Mouse (Mus musculus) MEL (cell line): ENCODE data around the gene Actr8. TPM values are rescaled to one million over a fixed set of nuclear protein-coding genes. Genes with fewer than 3 reads are reported as not detected.

ENCODE experiments used
- DNase-seq: peaks from one replicate; pipeline ENCODE4 v3.0.0; 2011; ENCODE audit warnings: low read depth, low spot score
- H3K27ac ChIP-seq: 2 replicates; pipeline ENCODE4 v1.5.1; 2012; ENCODE audit warnings: low read depth, mild to moderate bottlenecking, control low read depth, low read length, moderate library complexity; ENCODE audit not compliant: control insufficient read depth
- H3K27me3 ChIP-seq, 2 experiments: fragments of 150-350 bp in 1 of 2; sonication (generic) in 1 of 2; 2 replicates each; pipeline ENCODE4 v1.6.1; 2012; ENCODE audit warnings: low read length in 2 of 2, mild to moderate bottlenecking in 2 of 2, improper control_type of control experiment in 1 of 2, moderate library complexity in 1 of 2; ENCODE audit not compliant: insufficient read depth in 2 of 2, control insufficient read depth in 1 of 2
- H3K36me3 ChIP-seq, 2 experiments: 2 replicates each; pipeline ENCODE4 v1.6.1; 2012 to 2014; ENCODE audit warnings: low read length in 2 of 2, improper control_type of control experiment in 1 of 2, inconsistent platforms in 1 of 2, mild to moderate bottlenecking in 1 of 2; ENCODE audit not compliant: insufficient read depth in 2 of 2, control insufficient read depth in 1 of 2
- H3K4me1 ChIP-seq, 2 experiments: fragments of 150-350 bp in 1 of 2; sonication (generic) in 1 of 2; 2 replicates each; pipeline ENCODE4 v1.6.1; 2012; ENCODE audit warnings: low read length in 2 of 2, improper control_type of control experiment in 1 of 2, mild to moderate bottlenecking in 1 of 2; ENCODE audit not compliant: insufficient read depth in 2 of 2, control insufficient read depth in 1 of 2
- H3K4me3 ChIP-seq, 2 experiments: fragments of 150-350 bp in 1 of 2; sonication (generic) in 1 of 2; 2 replicates each; pipeline ENCODE4 v1.5.1; 2012; ENCODE audit warnings: low read depth in 2 of 2, low read length in 2 of 2, mild to moderate bottlenecking in 2 of 2, moderate library complexity in 2 of 2, control low read depth in 1 of 2, improper control_type of control experiment in 1 of 2; ENCODE audit not compliant: control insufficient read depth in 1 of 2, insufficient read depth in 1 of 2
- H3K79me2 ChIP-seq: 2 replicates; pipeline ENCODE4 v1.6.1; 2012; ENCODE audit warnings: mild to moderate bottlenecking, low read length, moderate library complexity; ENCODE audit not compliant: control insufficient read depth, poor library complexity, insufficient read depth
- H3K9ac ChIP-seq: 2 replicates; pipeline ENCODE4 v1.6.1; 2012; ENCODE audit warnings: low read depth, mild to moderate bottlenecking, control low read depth, low read length, moderate library complexity; ENCODE audit not compliant: control insufficient read depth, poor library complexity, severe bottlenecking
- H3K9me3 ChIP-seq: fragments of 150-350 bp; sonication (generic); replicated peaks from 2 replicates; pipeline ENCODE4 v1.6.1; 2012; ENCODE audit warnings: mild to moderate bottlenecking, low read length, improper control_type of control experiment, moderate library complexity; ENCODE audit not compliant: insufficient read depth
- E2F4 ChIP-seq: IDR thresholded peaks from 2 replicates; pipeline ENCODE4 v1.6.1; 2011; ENCODE audit warnings: low read depth, low read length, improper control_type of control experiment, borderline replicate concordance
- EP300 ChIP-seq, 2 experiments: IDR thresholded peaks; 2 replicates each; pipeline ENCODE4 v1.6.1; 2011; ENCODE audit warnings: improper control_type of control experiment in 2 of 2, low read length in 2 of 2, low read depth in 1 of 2, mild to moderate bottlenecking in 1 of 2
- GABPA ChIP-seq: IDR thresholded peaks from 2 replicates; pipeline ENCODE4 v1.6.1; 2012; ENCODE audit warnings: low read depth, mild to moderate bottlenecking, inconsistent platforms, low read length, improper control_type of control experiment, moderate library complexity
- GATA1 ChIP-seq: IDR thresholded peaks from 2 replicates; pipeline ENCODE4 v1.6.1; 2011; ENCODE audit warnings: low read depth, low read length, improper control_type of control experiment
- HCFC1 ChIP-seq: IDR thresholded peaks from 2 replicates; pipeline ENCODE4 v1.6.1; 2012; ENCODE audit warnings: low read depth, mild to moderate bottlenecking, inconsistent platforms, low read length, improper control_type of control experiment, moderate library complexity
- MAX ChIP-seq: IDR thresholded peaks from 2 replicates; pipeline ENCODE4 v1.6.1; 2011; ENCODE audit warnings: low read length, improper control_type of control experiment
- MAZ ChIP-seq: IDR thresholded peaks from 2 replicates; pipeline ENCODE4 v1.6.1; 2012; ENCODE audit warnings: low read depth, mild to moderate bottlenecking, inconsistent platforms, low read length, improper control_type of control experiment
- MXI1 ChIP-seq: IDR thresholded peaks from 2 replicates; pipeline ENCODE4 v1.6.1; 2011; ENCODE audit warnings: mild to moderate bottlenecking, low read depth, low read length, improper control_type of control experiment
- MYC ChIP-seq: IDR thresholded peaks from 2 replicates; pipeline ENCODE4 v1.6.1; 2011; ENCODE audit warnings: low read depth, mild to moderate bottlenecking, low read length, improper control_type of control experiment, moderate library complexity
- POLR2AphosphoS5 ChIP-seq: IDR thresholded peaks from 2 replicates; pipeline ENCODE4 v1.6.1; 2012; ENCODE audit warnings: low read depth, borderline replicate concordance, mild to moderate bottlenecking, inconsistent platforms, low read length, moderate library complexity, mixed read lengths
- RCOR1 ChIP-seq: IDR thresholded peaks from 2 replicates; pipeline ENCODE4 v1.6.1; 2012; ENCODE audit warnings: low read depth, mild to moderate bottlenecking, inconsistent platforms, low read length, improper control_type of control experiment
- SMC3 ChIP-seq: IDR thresholded peaks from 2 replicates; pipeline ENCODE4 v1.6.1; 2011; ENCODE audit warnings: low read depth, low read length, improper control_type of control experiment
- UBTF ChIP-seq: IDR thresholded peaks from 2 replicates; pipeline ENCODE4 v1.6.1; 2012; ENCODE audit warnings: low read depth, mild to moderate bottlenecking, inconsistent platforms, low read length, improper control_type of control experiment, moderate library complexity, borderline replicate concordance; ENCODE audit not compliant: insufficient read depth
- ZC3H11A ChIP-seq: IDR thresholded peaks from 2 replicates; pipeline ENCODE4 v1.6.1; 2012; ENCODE audit warnings: low read depth, mild to moderate bottlenecking, inconsistent platforms, low read length, improper control_type of control experiment
- ZKSCAN1 ChIP-seq: IDR thresholded peaks from 2 replicates; pipeline ENCODE4 v1.6.1; 2012; ENCODE audit warnings: low read depth, mild to moderate bottlenecking, inconsistent platforms, low read length, improper control_type of control experiment, moderate library complexity
- polyA plus RNA-seq, 2 experiments: library from polyadenylated mRNA; stranded (reverse) in 1 of 2; unstranded in 1 of 2; fragments of >175 nt in 1 of 2; fragments of >200 nt in 1 of 2; gene quantifications; 2 replicates each; pipeline versions ENCODE4 v1.2.1 to v1.2.4; 2012; ENCODE audit warnings: low replicate concordance in 2 of 2, low read depth in 1 of 2; ENCODE audit not compliant: insufficient read length in 2 of 2, insufficient read depth in 1 of 2, missing spikeins in 1 of 2
- total RNA-seq: library from RNA; depleted of rRNA; stranded (reverse); fragments of 300-350 nt; gene quantifications from 2 replicates; pipeline ENCODE4 v1.2.3, GENCODE M21; 2012

Actr8 gene
- total and polyA plus RNA-seq, 3 experiments = 31.0 to 36.4 TPM; not detected in 1

DNA sequence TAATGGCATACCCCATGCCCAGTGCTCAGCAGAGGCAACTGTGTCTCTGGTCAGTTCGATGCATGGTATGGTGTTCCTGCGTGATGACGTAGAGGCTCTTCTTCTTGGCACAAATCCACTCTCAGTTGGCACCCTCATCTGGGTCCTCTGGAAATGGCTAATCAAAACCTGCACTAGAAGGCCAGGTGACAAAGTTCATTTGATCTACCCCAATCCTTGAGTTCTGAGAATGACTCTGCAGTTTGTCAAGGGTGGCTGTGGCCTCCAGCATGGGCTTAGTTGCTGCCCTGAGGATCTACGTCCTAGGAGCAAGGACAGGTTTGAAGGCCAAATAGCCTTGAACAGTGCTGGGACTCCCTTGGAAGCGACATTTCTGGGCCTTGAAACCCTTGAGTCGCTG lies 40.7 kb downstream of the Actr8 start:
- H3K4me3 ChIP-seq = no peak overlapping the region
- H3K9me3 ChIP-seq = no peaks in the 10 kb centered on the region
- no peak for DNase-seq
- TF ChIP-seq UBTF = no peak
- no peak for TF ChIP-seq GABPA
- no peaks in the 10 kb centered on the region; a peak in 1 of 4 replicates for H3K27me3 ChIP-seq
- H3K36me3 ChIP-seq = no peaks in the 10 kb centered on the region
- no peak overlapping the region for H3K9ac ChIP-seq
- H3K4me1 ChIP-seq = no peaks in the 10 kb centered on the region
- no peak overlapping the region for H3K27ac ChIP-seq
- no peaks in the 10 kb centered on the region for H3K79me2 ChIP-seq

DNA sequence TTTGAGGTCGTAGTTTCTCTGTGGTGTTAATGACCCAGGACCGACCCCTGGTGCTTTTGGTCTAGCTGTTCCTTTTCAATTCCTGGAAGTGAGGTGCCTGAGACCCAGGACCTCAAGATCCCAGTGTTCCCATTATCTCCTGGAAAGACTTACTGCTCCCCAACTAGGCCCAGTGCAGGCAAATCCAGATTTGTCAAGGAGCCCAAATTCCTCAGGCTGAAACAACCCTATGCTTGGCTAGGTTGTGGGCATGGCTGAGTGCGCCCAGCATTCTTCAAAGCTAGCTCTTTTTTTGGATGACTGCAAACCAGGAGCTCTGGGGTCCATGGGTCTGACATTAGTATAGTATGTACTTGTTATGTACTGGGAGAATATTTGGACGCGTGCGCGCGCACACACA lies 41.2 kb downstream of the Actr8 start:
- H3K36me3 ChIP-seq = peaks cover 0 to under 1% of the 10 kb centered on the region in 2 experiments; a peak in 1 of 4 replicates
- no peak overlapping the region for H3K27ac ChIP-seq
- no peaks in the 10 kb centered on the region for H3K4me1 ChIP-seq
- H3K9me3 ChIP-seq = no peaks in the 10 kb centered on the region
- no peak overlapping the region for H3K9ac ChIP-seq
- H3K4me3 ChIP-seq = no peak overlapping the region
- no peak for DNase-seq
- H3K27me3 ChIP-seq = no peaks in the 10 kb centered on the region; a peak in 1 of 4 replicates
- no peaks in the 10 kb centered on the region for H3K79me2 ChIP-seq
- TF ChIP-seq HCFC1 (no peak), MAX (no peak), MXI1 (no peak), RCOR1 (no peak), POLR2AphosphoS5 (no peak), GATA1 (no peak)

DNA sequence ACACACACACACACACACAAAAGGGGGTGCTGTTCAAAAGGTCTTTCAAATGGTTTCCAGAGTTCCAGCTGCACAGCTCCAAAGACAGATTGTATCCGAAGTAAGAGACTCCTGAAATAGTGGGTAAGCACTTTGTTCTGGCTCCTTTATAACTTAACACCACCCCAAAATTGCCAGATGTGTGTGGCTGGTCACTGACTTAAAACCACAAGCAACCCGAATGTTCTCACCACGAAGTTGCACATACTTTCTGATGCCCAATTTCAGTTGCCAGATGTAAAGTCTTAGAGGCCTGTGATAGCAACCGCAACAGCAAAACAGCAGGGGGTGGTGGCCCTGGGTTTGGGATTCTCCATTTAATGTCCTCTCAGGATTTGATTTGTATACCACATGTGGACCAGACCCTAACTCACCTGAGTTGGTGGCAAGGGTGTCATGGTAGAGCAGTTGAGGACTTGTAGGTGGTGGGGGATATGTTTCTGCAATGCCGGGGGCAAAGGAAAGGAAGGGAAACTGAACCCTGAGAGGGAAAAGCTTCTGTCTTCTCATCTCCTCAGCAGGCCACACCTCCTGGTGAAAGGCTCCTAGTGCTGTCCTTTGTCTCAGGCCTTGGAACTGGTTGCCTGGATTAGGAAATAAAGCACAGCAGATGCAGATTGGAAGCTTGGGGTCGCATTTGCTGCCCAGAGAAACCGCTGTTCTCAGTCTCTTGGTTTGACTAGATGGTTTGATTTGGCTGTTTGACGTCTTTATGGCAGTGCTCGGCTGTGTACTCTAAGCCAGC lies 41.8 kb downstream of the Actr8 start:
- no peak overlapping the region for H3K4me3 ChIP-seq
- no peak for DNase-seq
- H3K27me3 ChIP-seq = no peaks in the 10 kb centered on the region; a peak in 1 of 4 replicates
- H3K79me2 ChIP-seq = no peaks in the 10 kb centered on the region
- no peak overlapping the region for H3K27ac ChIP-seq
- peaks cover under 1 to 4% of the 10 kb centered on the region in 2 experiments; a peak in 3 of 4 replicates for H3K4me1 ChIP-seq
- H3K9me3 ChIP-seq = no peaks in the 10 kb centered on the region
- H3K36me3 ChIP-seq = peaks cover 0 to 6% of the 10 kb centered on the region in 2 experiments; a peak in 2 of 4 replicates
- no peak overlapping the region for H3K9ac ChIP-seq
- TF ChIP-seq E2F4 (no peak), EP300 (IDR thresholded peaks at IDR 0.05; ENCODE audit: low read depth in 1 of 2, low read length in 2 of 2) (no peak), SMC3 (no peak), MAZ (no peak), HCFC1 (no peak), MYC (no peak), GATA1 (no peak), ZKSCAN1 (no peak), ZC3H11A (no peak)
- TF ChIP-seq, all 39 proteins: peak for 0
